Mouse (Mus musculus) liver, embryonic 16.5 days (tissue): ENCODE results near the gene 4930442H23Rik. TPM values are rescaled to one million over a fixed set of nuclear protein-coding genes. Genes with fewer than 3 reads are reported as not detected.

Source experiments
- ATAC-seq: fragments of 200-750 bp; cut with Nextera tagmentation; 2 replicates; pipeline ENCODE4 v1.8.0; 2017; ENCODE audit warnings: low read depth, mild to moderate bottlenecking, moderate number of reproducible peaks, moderate library complexity
- H3K27ac ChIP-seq: fragments of 300-500 bp; sonication (generic); 2 replicates; pipeline ENCODE4 v1.5.1; 2014; ENCODE audit warnings: mild to moderate bottlenecking, low read length
- H3K27me3 ChIP-seq: fragments of 300-500 bp; sonication (generic); 2 replicates; pipeline ENCODE4 v1.6.1; 2014; ENCODE audit warnings: low read depth, low read length, mixed read lengths; ENCODE audit not compliant: control insufficient read depth, insufficient read depth
- H3K36me3 ChIP-seq: fragments of 300-500 bp; sonication (generic); 2 replicates; pipeline ENCODE4 v1.6.1; 2014; ENCODE audit warnings: mild to moderate bottlenecking; ENCODE audit not compliant: control insufficient read depth, insufficient read depth
- H3K4me1 ChIP-seq: fragments of 300-500 bp; sonication (generic); 2 replicates; pipeline ENCODE4 v1.6.1; 2014; ENCODE audit warnings: low read depth, low read length, mixed read lengths; ENCODE audit not compliant: control insufficient read depth
- H3K4me2 ChIP-seq: fragments of 300-500 bp; sonication (generic); 2 replicates; pipeline ENCODE4 v1.6.1; 2014; ENCODE audit warnings: low read depth, low read length, mixed read lengths
- H3K4me3 ChIP-seq: fragments of 300-500 bp; sonication (generic); 2 replicates; pipeline ENCODE4 v1.5.1; 2014; ENCODE audit warnings: low read depth, mild to moderate bottlenecking, low read length
- H3K9ac ChIP-seq: fragments of 300-500 bp; sonication (generic); 2 replicates; pipeline ENCODE4 v1.6.1; 2014; ENCODE audit warnings: low read depth, low read length
- H3K9me3 ChIP-seq: fragments of 300-500 bp; sonication (generic); replicated peaks from 2 replicates; pipeline ENCODE4 v1.6.1; 2016; ENCODE audit warnings: low read length; ENCODE audit not compliant: control insufficient read depth
- WGBS: fragments of 180-500 bp; shearing (Covaris S2); extraction: QIAGEN DNeasy Blood & Tissue Kit; methylation state at CpG from one replicate; pipeline ENCODE4 v1.1.7; 2014; ENCODE audit not compliant: insufficient replicate concordance; 5-methylcytosine and 5-hydroxymethylcytosine counted together
- polyA plus RNA-seq: library from polyadenylated mRNA; unstranded; fragments of >200 nt; fragmentation: Nextera tagmentation; extraction: Ambion mirVana; gene quantifications from 2 replicates; pipeline ENCODE4 v1.2.1, GENCODE M21; 2015

Gene 4930442H23Rik
- polyA plus RNA-seq, 1 experiment from 2014 or later: not detected

DNA sequence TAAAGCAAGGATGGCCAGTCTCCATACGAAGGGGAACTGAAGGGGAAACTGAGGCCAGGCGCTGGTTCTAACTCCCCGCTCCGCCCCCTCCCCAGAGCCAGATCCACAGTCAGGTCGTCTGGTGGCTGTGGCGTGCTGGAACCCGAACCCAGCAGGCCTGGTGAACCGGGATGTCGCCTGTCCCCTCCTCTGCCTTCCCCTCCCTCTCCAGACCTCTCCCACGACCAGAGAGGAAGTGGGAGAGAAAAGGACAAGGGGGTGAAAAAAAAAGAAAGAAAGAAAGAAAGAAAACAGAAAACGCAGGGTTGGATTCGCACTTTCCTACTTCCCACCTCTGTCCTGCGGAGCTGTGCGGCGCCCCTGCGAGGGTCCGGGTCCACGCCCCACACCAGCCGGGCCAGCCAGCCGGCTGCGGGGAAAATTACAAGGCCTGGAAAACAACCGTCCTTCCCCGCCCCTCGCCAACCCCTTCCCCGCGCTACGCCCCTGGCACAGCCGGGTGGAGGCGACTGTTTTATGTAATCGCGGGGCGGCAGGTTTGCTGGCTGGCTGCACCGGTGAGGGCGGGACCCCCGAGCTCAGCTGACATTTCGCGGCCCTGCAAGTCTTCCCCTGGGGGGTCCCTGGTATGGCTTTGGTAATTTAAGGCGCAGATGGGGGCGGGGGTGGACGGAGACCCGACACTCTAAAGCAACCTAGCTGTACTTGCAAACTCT, 48.5 kb downstream of the 4930442H23Rik start, which contains the start of gene Zbtb7a:
Gene Zbtb7a, plus strand, starts transcription at position 255 of the 716 bp plus-strand sequence.
- Histone ChIP-seq H3K4me3 (peak within 1 kb of the TSS; percentile 97), H3K27me3 (no peaks in the 10 kb centered on the region), H3K9ac (peak within 1 kb of the TSS; percentile 99), H3K9me3 (no peaks in the 10 kb centered on the region), H3K27ac (peak within 1 kb of the TSS; percentile 99), H3K36me3 (no peaks in the 10 kb centered on the region), H3K4me2 (peak within 1 kb of the TSS; percentile 94), H3K4me1 (peaks cover 39% of the 10 kb centered on the region)
- no peak for ATAC-seq
- under 1% methylated on average over 41 of the region's 41 CpGs for WGBS

DNA sequence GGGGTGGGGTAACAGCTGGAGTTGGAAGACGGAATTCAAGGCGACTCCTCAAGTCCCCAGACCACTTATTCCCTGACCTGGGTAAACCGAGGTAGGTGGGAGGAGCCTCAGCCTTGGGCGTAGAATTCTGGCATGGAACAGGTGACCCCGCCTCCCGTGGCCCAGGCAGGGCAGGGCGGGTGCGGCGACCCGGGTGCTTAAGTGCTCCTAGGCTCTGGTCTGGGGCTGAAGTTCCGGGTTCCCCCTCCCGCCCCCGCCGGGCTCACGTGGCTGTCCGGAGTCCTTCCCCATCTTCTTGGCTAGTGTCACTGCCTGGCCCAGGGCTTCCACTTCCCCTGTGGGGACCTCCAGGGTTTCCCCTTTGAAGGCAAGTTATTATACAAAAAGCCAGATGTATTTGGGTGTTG, 49.5 kb downstream of the 4930442H23Rik start:
- no peaks in the 10 kb centered on the region for H3K27me3 ChIP-seq
- H3K9me3 ChIP-seq: no peaks in the 10 kb centered on the region
- WGBS: 3% methylated on average over 16 of the region's 16 CpGs
- no peaks in the 10 kb centered on the region for H3K36me3 ChIP-seq
- peak overlapping the region; percentile 97 for H3K4me3 ChIP-seq
- peak; percentile 5; the same call in 1 of the 2 replicates for ATAC-seq
- H3K27ac ChIP-seq: peak overlapping the region; percentile 99
- peak overlapping the region; percentile 99 for H3K9ac ChIP-seq
- peaks cover 37% of the 10 kb centered on the region for H3K4me1 ChIP-seq
- peak overlapping the region; percentile 94 for H3K4me2 ChIP-seq

Other genes with a start within 250 kb of the 4930442H23Rik start
- 0.36 and 0.44 TPM in 2 replicates for gene Gng7, start 168.9 kb downstream of the 4930442H23Rik start, polyA plus RNA-seq
- gene Diras1, start 158.2 kb downstream of the 4930442H23Rik start, polyA plus RNA-seq: not detected in 2 replicates
- gene Slc39a3, start 146.4 kb downstream of the 4930442H23Rik start, polyA plus RNA-seq: 5.5 TPM in 2 replicates
- 55.3 and 57.3 TPM in 2 replicates for gene Sgta, start 123.7 kb downstream of the 4930442H23Rik start, polyA plus RNA-seq
- gene Thop1, start 113.8 kb downstream of the 4930442H23Rik start, polyA plus RNA-seq: 15.5 and 16.6 TPM in 2 replicates
- 39.9 and 45.9 TPM in 2 replicates for gene Creb3l3, start 85.0 kb downstream of the 4930442H23Rik start, polyA plus RNA-seq
- gene Map2k2, start 77.9 kb downstream of the 4930442H23Rik start, polyA plus RNA-seq: 93.8 and 100 TPM in 2 replicates
- 30.0 and 35.0 TPM in 2 replicates for gene Zbtb7a, start 48.6 kb downstream of the 4930442H23Rik start, polyA plus RNA-seq
- 21.8 and 22.1 TPM in 2 replicates for gene Pias4, start 15.9 kb downstream of the 4930442H23Rik start, polyA plus RNA-seq
- 266 and 282 TPM in 2 replicates for gene Eef2, start 7.2 kb downstream of the 4930442H23Rik start, polyA plus RNA-seq
- gene Dapk3, start 844 bp downstream of the 4930442H23Rik start, polyA plus RNA-seq: 11.0 and 12.2 TPM in 2 replicates
- 0.05 TPM in 1 of 2 replicates, not detected in the other for gene Nmrk2, start 18.2 kb upstream of the 4930442H23Rik start, polyA plus RNA-seq
- 0.02 and 0.04 TPM in 2 replicates for gene Atcay, start 47.0 kb upstream of the 4930442H23Rik start, polyA plus RNA-seq
- 0.59 and 1.1 TPM in 2 replicates for gene Zfr2, start 49.3 kb upstream of the 4930442H23Rik start, polyA plus RNA-seq
- 1.6 and 1.8 TPM in 2 replicates for gene Matk, start 69.1 kb upstream of the 4930442H23Rik start, polyA plus RNA-seq
- gene Mrpl54, start 83.1 kb upstream of the 4930442H23Rik start, polyA plus RNA-seq: 80.0 and 88.1 TPM in 2 replicates
- 24.2 and 26.3 TPM in 2 replicates for gene Apba3, start 83.1 kb upstream of the 4930442H23Rik start, polyA plus RNA-seq
- gene Tjp3, start 107.7 kb upstream of the 4930442H23Rik start, polyA plus RNA-seq: 0.82 and 1.4 TPM in 2 replicates
- gene Pip5k1c, start 109.1 kb upstream of the 4930442H23Rik start, polyA plus RNA-seq: 13.9 and 14.7 TPM in 2 replicates
- 18.4 and 18.7 TPM in 2 replicates for gene Cactin, start 137.3 kb upstream of the 4930442H23Rik start, polyA plus RNA-seq
- 4.3 and 4.5 TPM in 2 replicates for gene Tbxa2r, start 144.9 kb upstream of the 4930442H23Rik start, polyA plus RNA-seq
- gene Gipc3, start 159.4 kb upstream of the 4930442H23Rik start, polyA plus RNA-seq: not detected in 2 replicates
- gene Hmg20b, start 166.6 kb upstream of the 4930442H23Rik start, polyA plus RNA-seq: 19.8 and 22.5 TPM in 2 replicates
- gene Mfsd12, start 173.6 kb upstream of the 4930442H23Rik start, polyA plus RNA-seq: 9.2 and 11.9 TPM in 2 replicates
- gene 4930404N11Rik, start 182.0 kb upstream of the 4930442H23Rik start, polyA plus RNA-seq: 1.9 and 2.5 TPM in 2 replicates
- gene Fzr1, start 194.7 kb upstream of the 4930442H23Rik start, polyA plus RNA-seq: 128 and 138 TPM in 2 replicates
- 46.3 and 48.3 TPM in 2 replicates for gene Dohh, start 200.6 kb upstream of the 4930442H23Rik start, polyA plus RNA-seq
- 0.54 and 0.55 TPM in 2 replicates for gene Gm48551, start 200.6 kb upstream of the 4930442H23Rik start, polyA plus RNA-seq
- gene Gm48552, start 205.2 kb upstream of the 4930442H23Rik start, polyA plus RNA-seq: 0.44 and 0.48 TPM in 2 replicates
- gene Smim24, start 209.2 kb upstream of the 4930442H23Rik start, polyA plus RNA-seq: 1.7 and 4.1 TPM in 2 replicates